Mouse (Mus musculus) forebrain, embryonic 15.5 days (tissue): ENCODE measurements at regions not wholly inside any gene's neighbourhood (a gene's known extent, or its start where the extent isn't known, plus 50 kb on each side); places are given as distances from the start of the nearest gene placed in this dataset.
A peak's percentile ranks its signal among the peaks of the same experiment; 100 is the strongest.

Experiments used
- ATAC-seq: fragments of 200-750 bp; cut with Nextera tagmentation; replicated peaks from 2 replicates; pipeline ENCODE4 v1.8.0; 2017; ENCODE audit warnings: mild to moderate bottlenecking, moderate TSS enrichment, moderate library complexity
- H3K27ac ChIP-seq: fragments of 300-500 bp; sonication (generic); replicated peaks from 2 replicates; pipeline ENCODE4 v1.5.1; 2015; ENCODE audit warnings: mild to moderate bottlenecking, inconsistent platforms
- H3K27me3 ChIP-seq: fragments of 300-500 bp; sonication (generic); 2 replicates; pipeline ENCODE4 v1.6.1; 2015; ENCODE audit warnings: inconsistent platforms
- H3K36me3 ChIP-seq: fragments of 300-500 bp; sonication (generic); 2 replicates; pipeline ENCODE4 v1.6.1; 2015; ENCODE audit warnings: mild to moderate bottlenecking, inconsistent platforms
- H3K4me1 ChIP-seq: fragments of 300-500 bp; sonication (generic); 2 replicates; pipeline ENCODE4 v1.6.1; 2015; ENCODE audit warnings: inconsistent platforms
- H3K4me2 ChIP-seq: fragments of 300-500 bp; sonication (generic); replicated peaks from 2 replicates; pipeline ENCODE4 v1.6.1; 2015; ENCODE audit warnings: mild to moderate bottlenecking, inconsistent platforms
- H3K4me3 ChIP-seq: fragments of 300-500 bp; sonication (generic); 2 replicates; pipeline ENCODE4 v1.5.1; 2015; ENCODE audit warnings: mild to moderate bottlenecking, inconsistent platforms
- H3K9ac ChIP-seq: fragments of 300-500 bp; sonication (generic); replicated peaks from 2 replicates; pipeline ENCODE4 v1.6.1; 2015; ENCODE audit warnings: mild to moderate bottlenecking, inconsistent platforms
- H3K9me3 ChIP-seq: fragments of 300-500 bp; sonication (generic); 2 replicates; pipeline ENCODE4 v1.6.1; 2016; ENCODE audit warnings: inconsistent platforms
- WGBS: fragments of 180-500 bp; shearing (Covaris S2); methylation state at CpG from one replicate; pipeline ENCODE4 v1.1.7; 2015; ENCODE audit warnings: mixed read lengths; 5-methylcytosine and 5-hydroxymethylcytosine counted together

- H3K4me2 ChIP-seq: no peak overlapping the region
- no peak overlapping the region for H3K9ac ChIP-seq
- H3K4me1 ChIP-seq: no peaks in the 10 kb centered on the region
- no peaks in the 10 kb centered on the region for H3K9me3 ChIP-seq
- 59% methylated on average over 3 of the region's 3 CpGs for WGBS
- H3K27me3 ChIP-seq: no peaks in the 10 kb centered on the region
- no peak overlapping the region for H3K4me3 ChIP-seq
- peak; percentile 68; the same call in 1 of the 2 replicates for ATAC-seq
- no peak overlapping the region for H3K27ac ChIP-seq
- H3K36me3 ChIP-seq: no peaks in the 10 kb centered on the region
Measured at GRCm38 (mm10) chrX:61305301-61305890, 120.0 kb upstream of the Cdr1 start.

- Histone ChIP-seq H3K4me3 (no peak overlapping the region), H3K9ac (no peak overlapping the region), H3K27ac (no peak overlapping the region), H3K36me3 (no peaks in the 10 kb centered on the region), H3K4me1 (no peaks in the 10 kb centered on the region), H3K9me3 (no peaks in the 10 kb centered on the region), H3K4me2 (no peak overlapping the region), H3K27me3 (no peaks in the 10 kb centered on the region)
- no peak for ATAC-seq
- 51% methylated on average over 2 of the region's 2 CpGs for WGBS
Measured at GRCm38 (mm10) chrX:61304464-61304863, 119.1 kb upstream of the Cdr1 start.
